ENCODE assay signal across 10 mouse cellular contexts in genomic region chr19:5571831-5572230, GRCm38 (mm10). TPM values are rescaled to one million over a fixed set of nuclear protein-coding genes. Genes with fewer than 3 reads are reported as not detected.
DNase-seq lines count a peak whose midpoint lies in the region; TF ChIP-seq lines count a peak whose summit lies in the region.
"Had no signal": no experiment of that assay in that cellular context is flagged by ENCODE, and none has a peak within 500 bp of the region (broad histone marks: within the 10 kb centered on the region; RNA-seq: fewer than 3 reads in every experiment).

No protein-coding gene starts in this region.

- no peak overlapping the region for H3K4me3 ChIP-seq in spleen, adult 2 months (ENCODE audit: extremely low read depth, insufficient read depth, insufficient read length)
- no peak overlapping the region for H3K4me3 ChIP-seq in midbrain, embryonic 10.5 days
- H3K4me3 ChIP-seq: embryonic facial prominence, embryonic 13.5 days had no signal

- H3K36me3 ChIP-seq in spleen, adult 2 months (ENCODE audit: control insufficient read depth, insufficient read depth, low read length), result peaks cover 21% of the 10 kb centered on the region
- peaks cover 5% of the 10 kb centered on the region; the same call in 1 of the 2 replicates for H3K36me3 ChIP-seq in midbrain, embryonic 10.5 days

- H3K9me3 ChIP-seq in midbrain, embryonic 10.5 days (replicated peaks), result no peaks in the 10 kb centered on the region
- H3K9me3 ChIP-seq: embryonic facial prominence, embryonic 13.5 days had no signal

- no peak for TF ChIP-seq POLR2A in spleen, adult 2 months (IDR thresholded peaks at IDR 0.05; ENCODE audit: low read depth, low read length)

- WGBS in spleen, adult 2 months, result 11% methylated on average over 5 of the region's 5 CpGs
- 80% methylated on average over 5 of the region's 5 CpGs for WGBS in midbrain, embryonic 10.5 days

- peaks cover 29% of the 10 kb centered on the region for H3K4me1 ChIP-seq in spleen, adult 2 months (ENCODE audit: control insufficient read depth, insufficient read depth, insufficient read length)
- peaks cover 28% of the 10 kb centered on the region for H3K4me1 ChIP-seq in midbrain, embryonic 10.5 days

- no peaks in the 10 kb centered on the region for H3K27me3 ChIP-seq in spleen, adult 2 months (ENCODE audit: control insufficient read depth, insufficient read depth, low read length)
- H3K27me3 ChIP-seq in midbrain, embryonic 10.5 days (ENCODE audit: low read depth, poor library complexity, severe bottlenecking), result peaks cover 19% of the 10 kb centered on the region

- H3K27ac ChIP-seq in spleen, adult 2 months (ENCODE audit: insufficient read depth, low read length), result peak overlapping the region; percentile 21
- H3K27ac ChIP-seq in midbrain, embryonic 10.5 days (replicated peaks), result no peak overlapping the region
- H3K27ac ChIP-seq: embryonic facial prominence, embryonic 13.5 days; hindbrain, postnatal 0 days had no signal

- DNase-seq in adrenal gland, adult (ENCODE audit: inconsistent age in 2 of 2, low spot score in 1 of 2), result peak; percentile 51 to 72
- DNase-seq in adrenal gland, postnatal 10 days, result no peak
- DNase-seq in spleen, adult 2 months (ENCODE audit: low read depth in 1 of 2, low spot score in 2 of 2), result peak; percentile 28 to 50
- no peak for DNase-seq in spleen, adult 12 weeks (ENCODE audit: low spot score)
- DNase-seq in monocyte, adult 2 months (ENCODE audit: low read depth in 1 of 2, low spot score in 2 of 2), result peak; percentile 59
- no peak for DNase-seq in midbrain, embryonic 10.5 days (ENCODE audit: low spot score)
- DNase-seq in ovary, postnatal 36 days (ENCODE audit: low spot score), result no peak
- DNase-seq in cerebellum, postnatal 4 days (ENCODE audit: low spot score in 2 of 2), result no peak

- no peak for TF ChIP-seq CTCF in spleen, adult 2 months (IDR thresholded peaks at IDR 0.05; ENCODE audit: extremely low read depth, insufficient read depth, insufficient read length, insufficient replicate concordance)

RNA-seq across cellular contexts. Expression of gene Ap5b1, which starts 4.0 kb away (rescaled TPM):
- total RNA-seq in adrenal gland, postnatal 10 days (2021), result 1 to 10 TPM; 6.3 to 7.3 TPM
- polyA plus RNA-seq in spleen, adult 2 months (2012; rRNA removed), result 18.6 and 25.0 TPM in 2 replicates
- polyA plus RNA-seq in midbrain, embryonic 10.5 days (2016; fragmentation: Nextera tagmentation; extraction: Ambion mirVana), result 1.6 and 2.3 TPM in 2 replicates

RNA-seq across cellular contexts. Expression of gene Ovol1, which starts 11.4 kb away (rescaled TPM):
- total RNA-seq in adrenal gland, postnatal 10 days (2021), result not detected
- 0.05 TPM in 2 replicates for polyA plus RNA-seq in spleen, adult 2 months (2012; rRNA removed)
- polyA plus RNA-seq in midbrain, embryonic 10.5 days (2016; fragmentation: Nextera tagmentation; extraction: Ambion mirVana), result 0.16 and 0.29 TPM in 2 replicates
- total RNA-seq: hindbrain, postnatal 0 days had no signal

RNA-seq across cellular contexts. Expression of gene Rnaseh2c, which starts 29.8 kb away (rescaled TPM):
- 100 to 1,000 TPM in 1 of 2 experiments, 10 to 100 TPM in 1; 98.8 to 108 TPM for total RNA-seq in adrenal gland, postnatal 10 days (2021)
- polyA plus RNA-seq in spleen, adult 2 months (2012; rRNA removed), result 47.8 and 74.6 TPM in 2 replicates
- polyA plus RNA-seq in midbrain, embryonic 10.5 days (2016; fragmentation: Nextera tagmentation; extraction: Ambion mirVana), result 186 and 200 TPM in 2 replicates

RNA-seq across cellular contexts. Expression of gene Kat5, which starts 38.2 kb away (rescaled TPM):
- 10 to 100 TPM; 49.9 to 52.2 TPM for total RNA-seq in adrenal gland, postnatal 10 days (2021)
- polyA plus RNA-seq in spleen, adult 2 months (2012; rRNA removed), result 37.3 and 46.1 TPM in 2 replicates
- polyA plus RNA-seq in midbrain, embryonic 10.5 days (2016; fragmentation: Nextera tagmentation; extraction: Ambion mirVana), result 65.6 and 74.8 TPM in 2 replicates

Comparison
In these comparisons a context has a peak if more than half of its experiments do, and no peak if none do; other contexts are left out.
1. DNase-seq: peak in adrenal gland, adult (2 of 2), spleen, adult 2 months (2 of 2) and monocyte, adult 2 months (2 of 2); none in adrenal gland, postnatal 10 days (single experiment), spleen, adult 12 weeks (single experiment), midbrain, embryonic 10.5 days (single experiment), ovary, postnatal 36 days (single experiment) and cerebellum, postnatal 4 days (0 of 2).